Mouse (Mus musculus): ENCODE data around the gene Foxj1. TPM values are rescaled to one million over a fixed set of nuclear protein-coding genes. Genes with fewer than 3 reads are reported as not detected.

Foxj1 gene
- polyA plus RNA-seq, 1 experiment from 2014 or later = 14.7 TPM

GRCm38 (mm10) chr11:116296191-116296734 lies 38.9 kb downstream of the Foxj1 start:
- 91% methylated on average over 8 of the region's 8 CpGs for WGBS
- no peak overlapping the region for H3K4me3 ChIP-seq
- H3K9ac ChIP-seq (replicated peaks) = no peak overlapping the region
- no peaks in the 10 kb centered on the region for H3K4me1 ChIP-seq
- H3K27me3 ChIP-seq = no peaks in the 10 kb centered on the region
- no peaks in the 10 kb centered on the region for H3K9me3 ChIP-seq
- no peak overlapping the region for H3K4me2 ChIP-seq (replicated peaks)
- ATAC-seq (replicated peaks) = no peak
- no peak overlapping the region for H3K27ac ChIP-seq (replicated peaks)
- H3K36me3 ChIP-seq = peaks cover 73% of the 10 kb centered on the region

- H3K36me3 ChIP-seq = peaks cover 72% of the 10 kb centered on the region
- no peaks in the 10 kb centered on the region for H3K27me3 ChIP-seq
- no peaks in the 10 kb centered on the region for H3K4me1 ChIP-seq
- no peak overlapping the region for H3K4me2 ChIP-seq (replicated peaks)
- H3K27ac ChIP-seq (replicated peaks) = no peak overlapping the region
- 0 out of 2 replicates have a peak, but pooled peaks have one; percentile 37 for ATAC-seq (replicated peaks)
- no peaks in the 10 kb centered on the region for H3K9me3 ChIP-seq
- no peak overlapping the region for H3K9ac ChIP-seq (replicated peaks)
- no peak overlapping the region for H3K4me3 ChIP-seq
- 33% methylated on average over 5 of the region's 5 CpGs for WGBS
Observed at GRCm38 (mm10) chr11:116294319-116294718, 40.9 kb downstream of the Foxj1 start.

- Histone ChIP-seq H3K4me2 (replicated peaks) (no peak overlapping the region), H3K27me3 (no peaks in the 10 kb centered on the region), H3K27ac (replicated peaks) (no peak overlapping the region), H3K4me3 (no peak overlapping the region), H3K36me3 (peaks cover 72% of the 10 kb centered on the region), H3K9me3 (no peaks in the 10 kb centered on the region), H3K4me1 (no peaks in the 10 kb centered on the region), H3K9ac (replicated peaks) (no peak overlapping the region)
- no peak; the same call in 1 of the 2 replicates for ATAC-seq (replicated peaks)
- WGBS = 84% methylated on average over 12 of the region's 12 CpGs
Observed at GRCm38 (mm10) chr11:116293538-116294137, 41.6 kb downstream of the Foxj1 start.

GRCm38 (mm10) chr11:116292401-116292800 lies 42.8 kb downstream of the Foxj1 start:
- no peak for ATAC-seq (replicated peaks)
- Histone ChIP-seq H3K27ac (replicated peaks) (no peak overlapping the region), H3K36me3 (peaks cover 77% of the 10 kb centered on the region), H3K4me2 (replicated peaks) (no peak overlapping the region), H3K4me3 (no peak overlapping the region), H3K9me3 (no peaks in the 10 kb centered on the region), H3K9ac (replicated peaks) (no peak overlapping the region), H3K27me3 (no peaks in the 10 kb centered on the region), H3K4me1 (no peaks in the 10 kb centered on the region)
- WGBS = 92% methylated on average over 13 of the region's 13 CpGs

GRCm38 (mm10) chr11:116290556-116290955 lies 44.6 kb downstream of the Foxj1 start:
- Histone ChIP-seq H3K4me1 (no peaks in the 10 kb centered on the region), H3K36me3 (peaks cover 68% of the 10 kb centered on the region), H3K27ac (replicated peaks) (no peak overlapping the region), H3K4me3 (no peak overlapping the region), H3K9ac (replicated peaks) (no peak overlapping the region), H3K4me2 (replicated peaks) (no peak overlapping the region), H3K9me3 (no peaks in the 10 kb centered on the region), H3K27me3 (no peaks in the 10 kb centered on the region)
- 75% methylated on average over 8 of the region's 8 CpGs for WGBS
- no peak for ATAC-seq (replicated peaks)

GRCm38 (mm10) chr11:116287351-116287750 lies 47.8 kb downstream of the Foxj1 start:
- H3K36me3 ChIP-seq = peaks cover 45% of the 10 kb centered on the region
- no peak for ATAC-seq (replicated peaks)

GRCm38 (mm10) chr11:116285770-116286191 lies 49.4 kb downstream of the Foxj1 start:
- no peak overlapping the region for H3K9ac ChIP-seq (replicated peaks)
- WGBS = 69% methylated on average over 7 of the region's 7 CpGs
- peaks cover 34% of the 10 kb centered on the region for H3K36me3 ChIP-seq
- H3K27ac ChIP-seq (replicated peaks) = no peak overlapping the region
- peaks cover 20% of the 10 kb centered on the region for H3K4me1 ChIP-seq
- no peak for ATAC-seq (replicated peaks)
- H3K4me2 ChIP-seq (replicated peaks) = no peak overlapping the region
- H3K4me3 ChIP-seq = no peak overlapping the region
- H3K9me3 ChIP-seq = no peaks in the 10 kb centered on the region
- peaks cover 42% of the 10 kb centered on the region for H3K27me3 ChIP-seq

More at GRCm38 (mm10) chr11:116287351-116287750, 47.8 kb downstream of the Foxj1 start:
- H3K4me1 ChIP-seq = peaks cover 7% of the 10 kb centered on the region; the same call in 1 of the 2 replicates
- 79% methylated on average over 5 of the region's 5 CpGs for WGBS
- no peaks in the 10 kb centered on the region for H3K9me3 ChIP-seq
- no peak overlapping the region for H3K4me3 ChIP-seq
- no peak overlapping the region for H3K27ac ChIP-seq (replicated peaks)
- H3K27me3 ChIP-seq = peaks cover 27% of the 10 kb centered on the region
- no peak overlapping the region for H3K9ac ChIP-seq (replicated peaks)
- H3K4me2 ChIP-seq (replicated peaks) = no peak overlapping the region

GRCm38 (mm10) chr11:116283982-116284381 lies 51.2 kb downstream of the Foxj1 start:
- ATAC-seq (replicated peaks) = no peak
- Histone ChIP-seq H3K4me1 (peaks cover 20% of the 10 kb centered on the region), H3K4me2 (replicated peaks) (no peak overlapping the region), H3K36me3 (peaks cover 18% of the 10 kb centered on the region), H3K9ac (replicated peaks) (no peak overlapping the region), H3K27me3 (peaks cover 55% of the 10 kb centered on the region), H3K27ac (replicated peaks) (no peak overlapping the region), H3K9me3 (no peaks in the 10 kb centered on the region), H3K4me3 (no peak overlapping the region)
- 64% methylated on average over 6 of the region's 6 CpGs for WGBS

GRCm38 (mm10) chr11:116282912-116283521 lies 52.2 kb downstream of the Foxj1 start:
- no peak overlapping the region for H3K9ac ChIP-seq (replicated peaks)
- no peak overlapping the region for H3K27ac ChIP-seq (replicated peaks)
- H3K9me3 ChIP-seq = no peaks in the 10 kb centered on the region
- H3K4me3 ChIP-seq = no peak overlapping the region
- 9% methylated on average over 48 of the region's 48 CpGs for WGBS
- peaks cover 20% of the 10 kb centered on the region for H3K4me1 ChIP-seq
- no peak overlapping the region for H3K4me2 ChIP-seq (replicated peaks)
- ATAC-seq (replicated peaks) = no peak
- H3K27me3 ChIP-seq = peaks cover 55% of the 10 kb centered on the region
- peaks cover 8% of the 10 kb centered on the region for H3K36me3 ChIP-seq

- Histone ChIP-seq H3K27me3 (peaks cover 55% of the 10 kb centered on the region), H3K4me2 (replicated peaks) (no peak overlapping the region), H3K36me3 (no peaks in the 10 kb centered on the region), H3K4me3 (0 out of 2 replicates have a peak overlapping the region, but pooled peaks have one; percentile 31), H3K4me1 (peaks cover 20% of the 10 kb centered on the region), H3K9ac (replicated peaks) (no peak overlapping the region), H3K27ac (replicated peaks) (no peak overlapping the region), H3K9me3 (no peaks in the 10 kb centered on the region)
- WGBS = 0% methylated on average over 11 of the region's 11 CpGs
- no peak for ATAC-seq (replicated peaks)
Observed at GRCm38 (mm10) chr11:116282089-116282488, 53.1 kb downstream of the Foxj1 start.

GRCm38 (mm10) chr11:116281671-116282070 lies 53.5 kb downstream of the Foxj1 start:
- H3K27me3 ChIP-seq = peaks cover 55% of the 10 kb centered on the region
- WGBS = 2% methylated on average over 18 of the region's 18 CpGs
- peak overlapping the region; percentile 24; the same call in 1 of the 2 replicates for H3K9ac ChIP-seq (replicated peaks)
- H3K27ac ChIP-seq (replicated peaks) = no peak overlapping the region
- ATAC-seq (replicated peaks) = no peak
- peaks cover 20% of the 10 kb centered on the region for H3K4me1 ChIP-seq
- H3K4me3 ChIP-seq = peak overlapping the region; percentile 31
- no peaks in the 10 kb centered on the region for H3K9me3 ChIP-seq
- no peaks in the 10 kb centered on the region for H3K36me3 ChIP-seq
- peak overlapping the region; percentile 46 for H3K4me2 ChIP-seq (replicated peaks)
